Mouse (Mus musculus): ENCODE data around the gene Retnla.
A peak's percentile ranks its signal among the peaks of the same experiment; 100 is the strongest.

Gene Retnla

DNA sequence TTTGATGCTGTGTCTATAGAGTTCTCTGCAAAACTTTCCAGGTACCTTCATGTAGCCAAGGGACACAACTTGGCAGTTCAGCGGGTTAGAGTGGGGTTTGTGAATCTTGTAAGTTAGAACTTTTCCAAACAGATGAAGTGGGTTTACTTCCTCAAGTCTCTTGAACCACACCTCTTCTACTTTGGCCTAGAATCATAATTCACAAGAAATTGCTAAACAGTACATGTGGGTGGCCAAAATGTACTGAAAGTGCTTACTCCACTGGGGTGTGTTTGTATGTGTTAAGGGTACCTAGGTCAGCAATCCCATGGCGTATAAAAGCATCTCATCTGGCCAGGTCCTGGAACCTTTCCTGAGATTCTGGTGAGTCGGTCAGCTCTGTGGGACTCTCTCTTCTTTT, at the start of gene Retnla:
Gene Retnla (plus strand): TSS at position 286 of the 400 bp plus-strand sequence.
- DNase-seq: no peak

DNA sequence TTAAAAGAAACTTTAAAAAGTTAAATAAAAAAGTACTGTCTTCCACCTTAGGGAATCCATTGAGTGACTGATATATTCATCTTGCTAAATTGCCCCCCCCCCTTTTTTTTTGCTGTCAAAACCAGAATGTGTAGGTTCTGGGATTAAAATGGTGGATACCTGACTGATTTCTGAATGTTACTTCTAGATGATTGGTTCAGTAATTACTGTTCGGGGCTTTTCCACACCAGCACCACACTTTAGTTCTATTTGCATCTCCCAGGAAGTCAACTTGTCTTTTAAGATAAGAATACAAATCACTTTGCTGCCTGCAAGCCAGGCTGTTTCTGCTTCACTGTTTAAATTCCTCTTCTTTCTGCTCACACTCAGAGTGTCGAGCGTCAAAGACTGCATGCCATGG, 44.1 kb upstream of the Retnla start:
- no peak for DNase-seq

DNA sequence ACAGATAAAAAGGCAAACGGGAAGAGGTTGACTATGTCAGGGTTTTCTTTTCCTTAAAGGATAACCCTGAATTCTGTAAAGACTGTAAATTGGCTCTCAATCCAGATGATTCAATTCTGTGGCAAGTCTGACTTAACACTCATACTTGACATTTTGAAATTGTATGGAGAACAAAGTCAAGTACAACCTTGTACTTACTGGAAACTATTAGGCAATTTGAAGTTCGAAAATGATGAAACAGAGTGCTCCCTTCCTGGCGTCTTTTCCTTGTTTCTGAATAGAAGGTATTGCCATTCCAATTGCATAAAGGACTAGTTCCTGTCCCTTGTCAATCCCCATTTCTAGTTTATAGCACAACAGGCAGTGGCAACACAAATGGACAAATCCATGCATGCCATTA, 42.9 kb upstream of the Retnla start:
- DNase-seq: no peak

DNA sequence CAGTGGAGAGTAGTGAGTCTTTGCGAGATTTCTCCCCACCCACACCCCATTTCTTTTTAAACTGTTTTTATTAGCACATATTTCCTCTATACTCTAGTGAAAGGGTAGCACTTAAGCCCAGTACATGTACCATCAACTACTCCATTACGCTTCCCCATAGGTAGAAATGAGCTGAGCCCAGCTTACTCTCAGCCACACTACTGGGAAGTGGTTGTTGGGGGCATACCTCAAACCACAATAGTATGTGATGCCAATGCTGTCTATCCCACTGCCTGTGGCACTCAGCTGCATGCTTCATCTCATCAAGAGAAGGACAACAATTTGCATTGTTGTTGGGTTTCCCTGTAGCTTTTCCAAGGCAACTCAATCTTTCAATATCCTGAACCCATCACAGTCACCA, 41.4 kb upstream of the Retnla start:
- no peak for DNase-seq

DNA sequence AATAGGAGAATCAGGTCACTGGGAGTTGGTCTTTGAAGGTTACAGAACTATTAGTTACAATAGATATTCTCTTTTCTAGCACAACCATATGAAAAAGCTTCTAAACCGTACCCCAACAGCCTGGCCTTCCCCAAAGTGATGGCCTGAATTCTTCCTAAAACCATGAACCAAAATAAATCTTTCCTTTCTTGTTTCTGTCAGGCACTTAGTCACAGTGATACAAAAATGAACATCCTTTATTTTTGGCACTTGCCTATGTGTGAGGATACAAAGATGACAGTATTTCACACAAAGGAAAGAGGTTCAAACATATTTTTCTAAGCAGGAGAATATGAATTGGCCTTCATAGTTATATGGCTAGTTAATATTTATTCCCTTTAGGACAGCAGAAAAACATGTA, 36.9 kb upstream of the Retnla start:
- DNase-seq: no peak

DNA sequence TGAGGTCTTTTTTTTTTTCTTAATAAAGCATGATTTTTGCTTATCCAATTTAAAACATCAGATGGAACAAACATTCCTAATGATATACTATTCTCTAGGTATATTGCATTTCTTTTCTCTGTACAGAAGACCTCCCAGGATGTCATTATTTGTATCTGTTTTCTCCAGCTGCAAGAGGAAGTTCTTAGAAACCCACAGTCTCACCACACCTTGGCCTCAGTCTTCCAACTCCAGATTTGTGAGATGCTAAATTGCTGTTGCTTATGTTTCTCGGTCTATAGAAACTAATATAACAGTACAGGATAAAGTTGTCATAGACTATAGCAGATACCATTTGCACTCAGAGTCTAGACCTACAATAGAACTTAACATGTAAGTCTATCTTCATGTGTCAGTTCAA, 35.8 kb upstream of the Retnla start:
- DNase-seq: no peak

DNA sequence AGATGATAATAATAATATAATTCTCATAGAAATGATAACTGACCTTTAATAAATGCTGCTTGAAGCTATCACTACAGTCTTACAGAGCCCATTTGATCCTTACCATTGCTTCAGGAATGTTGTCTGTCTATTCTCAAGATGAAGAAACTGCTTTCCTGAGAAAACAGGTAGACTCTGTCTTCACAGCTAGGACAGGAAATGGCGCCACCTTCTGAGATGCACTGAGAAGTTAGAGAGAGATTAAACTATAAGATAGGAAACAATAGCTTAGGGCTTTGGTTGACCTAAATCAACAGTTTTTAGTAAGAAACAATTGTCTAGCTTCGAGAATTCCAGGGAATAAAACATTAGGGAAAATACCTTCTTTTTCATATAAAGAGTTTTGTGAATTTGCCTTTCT, 33.0 kb upstream of the Retnla start:
- no peak for DNase-seq

DNA sequence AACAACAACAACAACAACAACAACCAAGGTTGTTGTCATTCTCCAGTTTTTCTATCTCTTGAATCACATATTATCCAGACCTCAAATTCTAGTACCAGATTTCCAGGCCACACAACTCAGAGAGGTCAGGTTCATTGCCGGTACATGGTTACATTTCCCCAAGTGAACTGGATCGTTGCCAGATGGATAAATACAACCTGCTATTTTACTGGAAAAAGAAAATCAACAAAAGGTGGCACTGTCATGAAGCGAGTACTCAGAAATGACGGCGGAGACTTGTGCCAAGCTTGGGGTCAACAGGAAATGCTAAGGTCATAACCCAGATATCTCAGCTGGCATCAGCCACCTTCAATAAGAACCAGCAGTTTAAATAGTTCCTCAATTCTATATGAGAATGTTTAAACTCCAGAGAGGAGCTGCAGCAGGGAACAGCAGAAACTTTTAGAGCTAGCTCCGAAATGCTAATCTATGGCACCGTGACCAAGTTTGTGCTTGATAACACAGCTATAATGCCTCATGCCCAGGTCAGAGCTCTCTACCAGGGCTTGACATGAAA, 30.4 kb upstream of the Retnla start:
- peak; percentile 84 for DNase-seq

DNA sequence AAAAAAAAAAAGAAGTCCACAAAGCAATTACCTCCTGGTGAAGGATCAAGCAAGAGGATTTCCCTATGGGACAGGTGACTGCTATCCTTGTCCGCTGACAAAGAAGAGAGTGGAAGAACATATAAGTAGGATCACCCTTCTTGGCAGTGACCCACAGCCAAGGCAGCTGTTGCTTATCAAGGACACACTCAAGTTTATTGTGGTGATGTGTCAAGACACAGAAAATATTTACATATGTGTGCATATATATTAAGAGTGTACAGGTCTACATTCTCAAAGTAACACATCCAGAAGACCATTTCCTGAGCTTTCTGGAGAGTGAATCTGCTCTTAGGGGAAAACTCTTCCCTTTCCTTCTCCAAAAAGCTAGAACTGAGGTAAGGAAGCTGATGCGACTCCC, 25.7 kb upstream of the Retnla start, which contains the start of gene Retnlb:
Gene Retnlb (plus strand): TSS at position 162 of the 400 bp plus-strand sequence.
- DNase-seq: no peak

DNA sequence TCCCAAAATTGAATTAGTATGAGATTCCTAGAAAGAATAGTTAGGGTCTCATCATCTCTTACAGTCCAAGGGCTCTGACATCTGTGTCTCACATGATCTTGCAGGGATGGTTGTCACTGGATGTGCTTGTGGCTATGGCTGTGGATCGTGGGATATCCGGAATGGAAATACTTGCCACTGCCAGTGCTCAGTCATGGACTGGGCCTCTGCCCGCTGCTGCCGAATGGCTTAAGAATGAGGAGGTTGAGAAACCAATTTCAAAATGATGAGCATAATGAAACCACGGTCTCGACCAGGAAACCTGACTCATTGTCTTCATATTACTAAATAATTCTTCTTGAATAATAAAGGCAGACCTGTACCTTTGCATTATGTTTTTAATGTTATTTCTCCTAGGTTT, 23.8 kb upstream of the Retnla start:
- no peak for DNase-seq

DNA sequence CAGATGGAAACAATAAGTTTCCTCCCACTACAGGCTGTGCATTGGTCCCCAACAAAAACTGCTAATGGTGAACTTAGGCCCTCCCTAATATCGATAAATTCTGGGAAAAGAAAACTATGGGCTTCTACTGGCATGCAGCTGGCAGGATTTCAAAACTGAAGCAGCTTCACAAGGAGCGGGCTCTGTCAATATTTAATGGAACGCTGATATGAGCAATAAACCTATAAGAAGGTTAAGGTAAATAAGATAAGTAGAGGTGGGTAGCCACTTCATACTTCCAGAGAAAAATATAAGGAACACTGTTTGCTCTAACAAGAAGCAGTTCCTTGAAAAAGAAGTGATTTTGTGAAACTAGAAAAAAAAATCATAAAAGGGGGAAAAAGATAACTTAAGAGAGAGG, 15.9 kb upstream of the Retnla start:
- DNase-seq: no peak

DNA sequence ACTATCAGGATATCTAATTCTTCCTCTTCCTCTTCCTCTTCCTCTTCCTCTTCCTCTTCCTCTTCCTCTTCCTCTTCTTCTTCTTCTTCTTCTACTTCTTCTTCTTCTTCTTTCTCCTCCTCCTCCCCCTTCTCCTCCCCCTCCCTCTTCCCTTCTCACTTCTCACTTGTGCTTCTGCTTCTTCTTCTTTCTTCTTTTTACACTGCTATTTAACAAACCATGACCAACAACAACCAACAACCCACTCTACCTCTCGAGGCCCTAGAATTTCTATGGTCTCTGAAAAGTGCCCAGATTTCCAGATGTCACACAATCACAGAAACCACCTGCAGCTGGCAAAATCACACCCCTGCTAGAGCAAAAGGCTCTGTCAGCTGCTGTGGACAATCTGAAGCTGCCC, 14.7 kb upstream of the Retnla start:
- DNase-seq: no peak

DNA sequence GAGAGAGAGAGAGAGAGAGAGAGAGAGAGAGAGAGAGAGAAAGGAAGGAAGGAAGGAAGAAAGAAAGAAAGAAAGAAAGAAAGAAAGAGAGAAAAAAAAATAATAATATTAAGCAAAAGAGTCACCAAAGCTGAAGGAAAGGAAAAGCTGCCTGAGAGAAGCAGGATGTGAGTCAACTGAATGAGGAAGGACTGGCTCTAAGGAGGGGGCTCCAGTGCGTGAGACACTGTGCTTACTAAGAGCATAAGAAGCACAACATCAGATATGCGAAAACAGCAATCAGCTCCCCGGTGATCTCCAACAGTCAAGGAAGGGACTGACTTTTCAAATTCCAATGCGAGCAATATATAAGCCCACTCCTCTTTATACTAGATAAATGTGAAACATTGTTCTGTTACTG, 13.3 kb upstream of the Retnla start:
- DNase-seq: no peak

DNA sequence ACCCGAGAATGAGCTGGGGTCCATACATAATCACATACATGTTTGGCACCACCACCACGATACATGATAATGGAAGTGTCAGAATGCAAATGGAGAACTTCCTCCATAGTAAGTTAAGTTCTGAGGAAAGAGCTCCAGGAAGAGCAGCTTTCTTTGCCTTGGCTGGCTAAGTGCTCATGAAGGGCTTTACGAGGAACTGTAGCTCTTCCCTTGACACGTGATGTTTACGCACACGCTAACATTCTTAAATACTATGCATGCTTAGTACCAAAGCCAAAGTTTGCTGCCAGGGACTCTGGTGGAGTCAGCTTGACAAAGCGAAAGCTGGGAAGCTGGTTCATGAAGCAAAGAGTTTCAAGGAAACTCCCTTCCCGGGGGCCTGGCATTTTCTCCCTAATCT, 10.3 kb upstream of the Retnla start:
- DNase-seq: no peak

DNA sequence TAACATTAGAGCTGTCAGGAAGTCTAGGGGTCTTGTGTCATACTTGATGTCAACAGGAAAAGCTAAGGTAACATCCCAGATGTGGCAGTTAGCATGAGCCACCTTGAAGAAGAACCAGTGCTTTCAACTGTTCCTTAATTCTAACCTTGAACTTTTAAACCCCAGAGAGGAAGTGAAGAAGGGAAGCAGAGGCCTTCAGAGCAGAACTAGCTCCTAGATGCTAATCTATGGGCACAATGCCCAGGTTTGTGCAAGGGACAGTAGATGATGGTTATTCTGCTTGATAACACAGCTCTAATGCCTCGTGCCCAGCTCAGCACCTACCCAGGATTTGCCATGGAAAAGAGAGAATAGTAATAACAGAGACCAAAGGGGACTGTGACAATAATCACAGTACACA, 8.7 kb upstream of the Retnla start:
- DNase-seq: peak; percentile 83

DNA sequence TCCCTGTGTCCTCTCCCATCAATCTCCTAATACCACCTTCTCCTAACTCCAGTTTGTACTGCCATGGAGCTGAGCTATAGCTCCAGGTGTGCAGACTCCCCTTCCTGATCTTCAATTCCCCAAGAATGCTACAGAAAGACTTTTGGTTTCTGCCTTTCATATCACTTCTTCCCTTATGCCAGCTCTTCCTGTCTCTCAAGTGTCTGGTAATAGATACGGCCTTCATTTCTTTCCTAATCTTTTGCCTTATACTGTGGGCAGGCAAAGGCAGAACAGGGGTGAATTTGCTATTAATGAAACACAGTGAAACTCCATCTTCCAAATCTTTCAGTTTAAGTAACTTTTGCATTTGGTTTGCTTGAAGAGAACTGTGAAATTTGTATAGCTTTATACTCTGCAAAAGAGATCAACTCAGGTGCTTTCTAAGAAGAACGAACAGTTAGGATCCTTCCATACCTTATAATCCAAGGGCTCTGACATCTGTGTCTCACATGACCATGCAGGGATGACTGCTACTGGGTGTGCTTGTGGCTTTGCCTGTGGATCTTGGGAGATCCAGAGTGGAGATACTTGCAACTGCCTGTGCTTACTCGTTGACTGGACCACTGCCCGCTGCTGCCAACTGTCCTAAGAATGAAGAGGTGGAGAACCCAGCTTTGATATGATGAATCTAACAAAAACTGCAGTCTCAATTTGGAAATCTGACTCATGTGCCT, 1.5 kb downstream of the Retnla start:
- no peak for DNase-seq

DNA sequence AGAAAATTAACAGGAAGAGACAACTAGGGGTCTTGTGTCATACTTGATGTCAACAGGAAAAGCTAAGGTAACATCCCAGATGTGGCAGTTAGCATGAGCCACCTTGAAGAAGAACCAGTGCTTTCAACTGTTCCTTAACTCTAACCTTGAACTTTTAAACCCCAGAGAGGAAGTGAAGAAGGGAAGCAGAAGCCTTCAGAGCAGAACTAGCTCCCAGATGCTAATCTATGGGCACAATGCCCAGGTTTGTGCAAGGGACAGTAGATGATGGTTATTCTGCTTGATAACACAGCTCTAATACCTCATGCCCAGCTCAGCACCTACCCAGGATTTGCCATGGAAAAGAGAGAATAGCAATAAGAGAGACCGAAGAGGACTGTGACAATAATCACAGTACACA, 22.7 kb downstream of the Retnla start:
- peak; percentile 91 for DNase-seq

DNA sequence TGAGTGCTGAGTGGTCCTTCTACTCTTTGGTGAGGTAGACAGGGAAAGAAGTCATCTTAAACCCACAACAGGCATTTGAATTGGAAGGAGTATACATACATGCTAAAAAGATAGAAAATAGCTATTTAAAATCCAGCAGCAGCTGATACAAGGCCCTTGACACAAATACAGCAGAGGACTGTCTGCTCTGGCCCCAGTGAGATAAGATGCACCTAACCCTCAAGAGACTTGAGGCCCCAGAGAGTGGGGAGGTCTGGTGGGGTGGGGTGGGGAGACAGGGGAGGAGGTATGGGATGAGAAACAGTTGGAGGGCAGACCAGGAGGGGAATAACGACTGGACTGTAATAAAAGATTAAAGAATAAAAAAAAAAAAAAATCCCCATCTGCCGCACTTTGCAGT, 25.3 kb downstream of the Retnla start:
- DNase-seq: no peak

DNA sequence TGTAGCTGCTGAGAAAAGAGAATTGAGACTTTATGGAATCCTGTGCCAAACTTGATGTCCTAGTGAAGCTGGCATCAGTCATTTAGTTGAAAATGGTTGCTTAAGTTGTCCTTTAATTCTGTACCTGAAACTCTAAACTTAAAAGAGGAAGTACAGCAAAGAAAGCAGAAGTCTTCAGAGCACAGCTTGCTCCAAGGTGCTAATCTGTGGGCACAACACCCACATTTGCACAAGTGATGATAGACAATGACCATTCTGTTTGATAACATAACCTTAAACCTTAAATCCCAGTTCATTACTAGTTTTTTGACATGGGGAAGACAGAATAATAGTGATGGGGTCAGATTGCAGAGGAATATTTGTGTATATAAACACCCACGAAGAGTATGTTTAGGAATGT, 26.3 kb downstream of the Retnla start:
- DNase-seq: no peak

DNA sequence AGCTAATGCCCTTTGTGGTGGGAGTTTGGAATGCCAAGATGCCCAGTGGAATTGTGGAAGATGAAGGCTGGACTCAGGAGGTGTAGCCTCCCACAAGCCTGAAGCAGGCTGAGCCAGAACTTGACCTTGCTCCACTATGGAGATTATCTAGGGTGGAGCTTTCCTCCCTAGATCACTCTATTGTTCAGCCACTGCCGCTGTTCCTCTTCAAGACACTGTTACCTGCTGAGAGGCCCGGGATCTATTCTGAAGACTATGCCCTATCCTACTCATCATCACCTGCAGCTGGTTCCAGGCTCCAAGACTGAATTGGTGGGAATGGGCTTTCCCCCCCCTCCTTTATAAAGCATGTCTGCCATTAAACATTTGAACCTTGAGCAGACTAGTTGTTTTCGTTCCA, 27.3 kb downstream of the Retnla start:
- DNase-seq: no peak

DNA sequence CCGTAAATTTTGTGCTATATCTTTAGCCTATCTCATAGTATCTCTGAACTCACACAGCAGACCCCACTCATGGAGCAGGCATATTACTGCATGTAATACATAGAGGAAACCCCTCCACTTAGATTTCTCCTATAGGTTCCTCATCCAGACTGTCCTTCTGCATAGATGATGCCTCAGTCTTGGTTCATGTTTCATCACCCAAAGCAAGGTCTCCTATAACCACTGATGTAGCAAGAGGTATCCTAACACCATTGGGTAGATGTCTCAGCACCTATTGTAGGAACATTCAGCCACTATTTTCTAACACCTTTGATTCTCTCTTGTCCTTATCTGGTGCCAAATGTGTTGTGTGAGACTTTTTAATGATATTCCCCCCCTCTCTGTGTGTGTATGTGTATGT, 29.4 kb downstream of the Retnla start:
- no peak for DNase-seq

DNA sequence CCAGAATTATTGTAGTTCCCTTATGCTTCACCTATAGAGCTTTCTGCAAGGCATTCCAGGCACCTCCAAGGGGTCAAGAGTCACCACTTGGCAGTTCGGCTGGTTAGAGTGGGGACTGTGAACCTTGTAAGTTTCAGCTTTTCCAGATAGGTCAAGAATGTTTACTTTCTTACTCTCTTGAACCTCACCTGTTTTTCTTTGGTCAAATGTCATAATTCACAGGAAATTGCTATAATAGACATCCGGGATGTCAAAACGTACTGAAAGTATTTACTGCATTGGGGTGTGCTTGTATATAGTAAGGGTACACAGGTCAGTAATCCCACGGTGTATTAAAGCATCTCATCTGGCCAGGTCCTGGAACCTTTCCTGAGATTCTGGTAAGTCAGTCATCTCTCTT, 30.0 kb downstream of the Retnla start, which contains the start of gene Retnlg:
Gene Retnlg (plus strand): TSS at position 301 of the 400 bp plus-strand sequence.
- no peak for DNase-seq

DNA sequence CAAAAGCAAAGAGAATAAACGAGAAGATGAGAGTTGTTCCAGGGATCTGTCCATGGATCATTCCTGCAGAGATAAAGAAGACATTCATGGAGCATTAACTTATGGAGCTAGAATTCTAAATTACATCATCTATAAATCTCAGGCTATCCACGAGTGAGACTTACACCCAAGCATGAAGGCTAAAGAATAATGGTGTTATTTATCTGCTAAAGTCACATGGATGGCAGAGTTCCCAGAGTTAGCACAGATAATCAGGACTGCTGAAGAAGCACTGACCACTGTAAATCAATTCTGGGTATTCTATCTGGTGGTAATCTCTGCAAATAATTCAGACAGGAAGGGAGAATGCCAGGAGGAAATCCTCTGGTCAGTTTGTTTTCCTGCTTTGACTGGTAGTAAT, 48.4 kb downstream of the Retnla start:
- no peak for DNase-seq

All from heart, adult 11 months (tissue).